Mouse (Mus musculus) left cerebral cortex, postnatal 10 days (tissue): ENCODE data around the gene Gm42372. TPM values are rescaled to one million over a fixed set of nuclear protein-coding genes. Genes with fewer than 3 reads are reported as not detected.

Source experiments
- DNase-seq, 2 experiments: peaks; one replicate each; pipeline ENCODE4 v3.0.0; 2021 to 2022; ENCODE audit warnings: low spot score in 2 of 2, mixed read lengths in 1 of 2; ENCODE audit errors: extremely low spot score in 1 of 2
- intact Hi-C: fragments of 180-260 bp; cut with DNase I; formaldehyde crosslinking; loops from one replicate; pipeline ENCODE4 v1.15.1; 2025
- total RNA-seq, 2 experiments: library from RNA; stranded (reverse); gene quantifications; 2 replicates each; pipeline ENCODE4 v1.2.3; 2021

Gm42372 gene
- total RNA-seq, 2 experiments from 2014 or later, result 52.6 to 57.6 TPM

DNA sequence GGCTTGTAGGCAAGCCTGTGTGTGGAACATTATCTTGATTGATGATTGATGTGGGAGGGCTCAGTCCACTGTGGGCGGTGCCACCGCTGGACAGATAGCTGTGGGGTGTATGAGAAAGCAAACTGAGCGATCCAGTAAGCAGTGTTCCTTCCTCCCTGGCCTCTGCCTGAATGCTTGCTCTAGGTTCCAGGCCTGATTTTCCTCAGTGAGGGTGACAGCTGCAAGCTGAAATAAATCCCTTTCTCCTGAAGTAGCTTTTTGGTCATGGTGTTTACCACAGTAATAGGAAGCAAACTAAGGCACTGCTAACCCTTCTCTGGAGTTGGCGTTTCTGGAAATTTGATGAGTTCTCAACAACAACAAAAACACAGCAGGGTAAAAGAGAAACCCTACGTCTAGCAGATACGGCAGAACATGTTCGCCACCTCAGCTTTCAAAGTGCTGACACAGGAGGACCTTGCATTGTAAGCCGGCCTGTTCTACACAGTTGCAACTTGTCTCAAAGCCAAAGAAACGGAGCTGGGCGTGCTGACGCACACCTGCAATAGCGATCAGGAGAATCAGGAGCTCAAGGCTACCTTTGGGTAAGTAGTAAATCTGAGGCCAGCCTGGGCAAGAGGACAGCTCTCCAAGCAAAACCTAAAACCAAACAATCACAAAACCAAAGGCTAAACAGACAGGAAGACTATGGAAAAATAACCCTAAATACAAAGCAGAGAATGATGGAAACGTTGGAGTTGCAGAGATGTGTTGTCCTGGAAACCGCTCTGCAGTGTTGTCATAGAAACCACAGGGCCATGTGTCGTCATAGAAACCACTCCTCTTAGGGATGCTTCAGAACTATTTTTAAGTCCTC lies 26.2 kb upstream of the Gm42372 start:
- DNase-seq, result peak; percentile 34 to 83
- intact Hi-C loops, result no loop called here

DNA sequence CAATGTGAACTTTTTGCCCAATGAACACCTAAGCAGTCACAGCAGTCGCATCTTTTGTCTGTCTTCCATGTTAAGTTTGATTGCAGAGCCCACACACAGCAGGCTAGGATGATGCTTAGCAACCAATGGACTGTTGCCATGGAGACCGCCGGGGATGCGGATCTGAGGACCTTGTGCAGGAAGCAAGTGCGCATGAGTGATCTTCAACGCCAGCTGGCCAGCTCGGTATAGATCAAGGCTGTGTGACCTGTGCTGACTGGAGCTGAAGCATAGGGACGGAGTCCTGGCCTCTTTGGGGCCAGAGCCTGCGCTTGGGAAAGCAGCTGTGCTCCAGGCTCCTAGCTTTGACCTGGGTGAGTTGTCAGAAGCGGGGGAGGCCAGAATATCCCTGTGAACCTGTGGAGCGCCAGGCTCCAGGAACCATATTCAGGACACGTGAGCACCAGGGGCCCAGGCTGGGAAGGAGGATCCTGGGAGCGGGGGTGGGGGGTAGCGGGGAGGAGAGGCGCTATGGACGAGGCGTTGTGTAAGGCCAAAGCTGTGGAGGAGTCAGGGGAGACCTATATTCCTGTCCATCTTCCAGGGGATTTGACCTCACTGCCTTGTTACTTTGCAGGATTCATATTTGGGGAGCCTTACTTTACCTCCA lies 23.2 kb upstream of the Gm42372 start, which contains the start of gene Pnmal1:
TSS of gene Pnmal1 (plus strand) at position 141 of the 649 bp plus-strand sequence.
- intact Hi-C loops, result no loop called here
- peak; percentile 92 to 94 for DNase-seq

DNA sequence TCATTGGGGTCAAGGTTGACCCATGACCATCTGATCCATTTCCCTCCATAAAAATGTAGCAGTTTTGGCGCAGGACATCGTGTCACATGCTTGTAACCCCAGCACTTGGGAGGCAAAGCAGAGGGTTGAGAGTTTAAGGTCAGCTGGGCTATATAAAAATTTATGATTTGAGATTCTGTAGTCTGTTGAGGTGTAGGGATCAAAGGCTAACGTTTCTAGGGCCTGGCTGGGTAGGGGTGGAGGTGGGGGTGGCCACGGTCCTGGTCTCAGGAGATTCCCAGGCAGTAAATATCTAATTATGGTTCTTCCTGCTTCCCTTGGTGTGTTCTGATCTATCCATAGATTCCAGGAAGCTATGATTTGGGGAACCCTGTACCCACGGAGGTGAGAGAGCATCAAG lies 21.2 kb upstream of the Gm42372 start:
- DNase-seq, result no peak
- intact Hi-C loops, result no loop called here

DNA sequence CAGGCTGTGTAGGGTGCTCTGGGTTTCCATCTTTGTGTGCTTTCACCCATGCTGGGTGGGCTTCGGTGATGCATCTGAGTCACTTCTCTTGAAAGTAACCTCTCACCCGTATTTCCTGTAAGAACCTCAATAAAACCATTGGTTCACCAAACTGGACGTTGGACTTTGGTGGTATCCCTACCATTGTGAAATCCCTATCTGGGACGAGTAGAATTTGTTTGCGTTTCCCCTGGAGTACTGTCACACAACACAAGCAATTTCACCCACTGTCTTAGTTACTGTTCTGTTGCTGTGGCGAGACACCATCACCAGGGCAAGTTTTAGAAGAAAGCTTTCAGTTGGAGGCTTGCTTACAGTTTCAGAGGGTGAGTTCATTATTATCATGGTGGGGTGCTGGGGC lies 14.5 kb upstream of the Gm42372 start:
- DNase-seq, result no peak
- intact Hi-C loops, result no loop called here

DNA sequence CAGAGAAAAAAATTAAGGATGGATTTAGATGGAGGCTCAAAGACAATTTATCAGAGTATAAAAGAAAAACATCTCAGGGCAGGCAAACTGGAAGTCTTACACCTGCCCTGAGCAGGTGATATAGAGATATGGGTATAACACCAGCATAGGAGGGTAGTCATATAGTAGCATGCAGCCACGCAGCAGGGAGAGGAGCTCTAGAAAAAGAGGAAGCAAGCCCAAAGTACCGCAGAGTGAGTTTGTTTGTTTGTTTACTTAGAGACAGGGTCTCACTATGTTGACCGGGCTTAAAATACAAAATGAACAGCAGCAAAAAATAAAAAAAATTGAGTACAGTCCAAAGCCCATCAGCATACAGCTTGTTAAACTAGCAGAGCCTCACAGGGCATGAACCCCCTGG lies 11.7 kb upstream of the Gm42372 start:
- intact Hi-C loops, result no loop called here
- DNase-seq, result no peak

DNA sequence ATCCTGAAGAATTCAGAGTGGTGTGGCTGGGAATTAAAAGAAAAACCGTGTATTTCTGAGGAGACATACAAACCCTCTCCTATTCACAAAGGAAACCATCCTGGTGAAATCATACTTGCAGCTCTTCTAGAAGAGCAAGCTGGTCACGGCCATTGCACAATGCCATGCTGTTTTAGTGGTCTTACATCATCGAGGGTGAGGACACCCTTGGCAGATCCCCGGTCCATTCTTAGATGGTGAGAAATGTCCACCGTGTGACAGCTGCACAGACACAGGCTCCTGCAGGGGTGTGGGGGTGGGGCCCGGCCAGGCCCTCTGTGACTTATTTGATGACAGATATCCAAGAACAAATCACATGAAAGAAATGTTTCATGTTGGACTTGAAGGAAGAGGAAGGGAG lies 8.9 kb upstream of the Gm42372 start:
- intact Hi-C loops, result no loop called here
- no peak for DNase-seq

DNA sequence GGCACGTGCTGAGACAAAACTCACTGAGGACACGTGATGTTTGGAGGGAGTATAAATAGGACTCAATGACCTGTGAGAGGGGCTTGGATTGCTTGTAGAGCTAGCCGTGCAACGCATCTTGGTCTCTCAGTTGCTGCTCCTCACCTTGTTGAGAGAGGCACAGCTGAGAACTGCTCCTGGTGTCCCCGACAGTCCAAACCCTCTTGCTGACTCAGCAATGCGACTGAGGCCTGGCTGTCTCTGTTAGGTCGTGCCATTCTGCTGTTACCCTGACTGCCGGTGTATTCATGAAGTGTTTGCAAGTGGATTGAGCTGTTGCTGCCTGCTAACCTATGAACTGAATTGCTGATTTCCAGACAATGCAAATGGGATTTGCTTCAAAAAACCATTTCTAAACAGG lies 6.6 kb upstream of the Gm42372 start:
- intact Hi-C loops, result no loop called here
- no peak for DNase-seq

DNA sequence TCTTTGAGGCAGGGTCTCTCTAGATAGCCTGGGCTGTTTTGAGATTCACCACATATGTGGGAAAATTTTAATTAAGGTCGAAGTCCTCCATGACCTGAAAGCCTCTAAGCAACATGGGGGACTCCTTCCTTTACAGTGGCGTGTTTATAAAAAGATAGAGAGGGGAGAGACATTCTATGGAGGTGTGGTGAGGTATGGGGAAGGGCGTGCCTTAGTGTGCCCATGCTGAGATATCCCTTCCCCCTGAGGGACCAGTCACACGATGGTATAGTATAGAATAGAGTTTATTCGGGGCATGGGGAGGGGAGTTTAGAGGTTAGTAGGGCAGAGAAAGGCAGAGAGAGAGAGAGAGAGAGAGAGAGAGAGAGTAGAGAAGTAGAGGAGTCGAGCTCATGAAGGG lies 4.7 kb upstream of the Gm42372 start:
- DNase-seq, result no peak
- intact Hi-C loops, result no loop called here

DNA sequence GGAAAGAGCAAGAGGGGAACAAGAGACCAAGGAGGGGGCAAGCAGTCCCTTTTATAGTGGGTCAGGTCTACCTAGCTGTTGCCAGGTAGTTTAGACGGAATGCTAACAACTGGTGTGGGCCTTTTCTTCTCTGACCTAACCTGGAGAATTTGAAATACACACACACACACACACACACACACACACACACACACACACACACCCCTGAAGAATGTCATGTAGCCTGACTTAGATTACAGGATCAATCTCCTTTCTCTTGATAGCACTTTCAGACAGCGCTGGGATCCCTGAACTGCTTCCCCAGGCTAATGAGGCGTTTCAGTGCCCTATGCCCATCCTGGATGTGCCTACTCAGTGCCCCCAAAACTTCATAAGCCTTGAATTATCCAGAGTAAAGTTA lies 4.3 kb upstream of the Gm42372 start:
- intact Hi-C loops, result no loop called here

DNA sequence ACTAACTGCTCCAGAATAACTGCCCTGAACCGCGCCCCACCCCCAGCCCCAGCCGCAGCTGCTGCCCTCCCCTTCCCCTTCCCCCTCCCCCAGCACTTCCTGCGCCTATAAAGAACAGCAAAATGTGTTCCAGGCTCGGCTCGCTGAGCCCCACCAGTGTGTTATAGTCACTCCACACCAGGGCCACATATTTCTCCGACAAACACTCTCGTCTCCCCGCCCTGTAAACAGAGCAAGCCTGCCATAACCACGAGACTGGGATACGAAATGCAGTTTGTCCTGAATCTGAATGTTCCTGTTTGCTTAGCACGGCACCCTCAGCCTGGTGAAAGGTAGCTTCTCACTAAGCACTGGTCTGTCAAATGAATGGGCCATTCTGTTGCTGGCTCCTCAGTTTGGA lies 2.5 kb upstream of the Gm42372 start:
- intact Hi-C loops, result no loop called here
- peak in 1 of 2 experiments; percentile 80 for DNase-seq

More for the DNA sequence above, 4.3 kb upstream of the Gm42372 start:
- no peak for DNase-seq

DNA sequence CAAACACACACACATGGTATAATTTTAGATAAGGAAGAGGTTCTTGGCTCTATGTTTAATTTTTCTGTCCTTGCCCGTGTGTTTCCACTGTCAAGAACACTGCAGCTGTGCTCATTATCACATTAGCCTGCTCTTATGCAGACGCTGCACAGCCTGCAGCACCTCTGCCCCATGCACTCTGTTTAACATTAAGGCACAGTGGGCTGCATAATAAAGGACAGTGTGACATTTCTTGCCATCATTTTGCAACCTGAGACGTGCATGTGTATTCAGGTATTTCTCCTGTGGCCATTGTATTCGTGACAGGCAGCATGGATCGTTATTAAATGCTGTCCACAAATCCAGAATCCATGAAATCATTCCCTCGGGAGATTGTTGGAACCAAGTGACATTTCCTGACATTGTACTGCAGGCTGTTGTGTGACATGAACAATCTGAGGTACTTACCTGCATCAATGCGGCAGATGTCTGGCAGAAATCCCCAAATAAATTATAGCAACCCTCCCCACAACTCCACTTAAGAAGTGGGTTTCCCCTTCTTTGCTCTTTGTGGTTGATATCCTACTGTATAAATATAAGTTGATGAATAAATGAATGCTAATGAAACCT lies 4.8 kb downstream of the Gm42372 start:
- intact Hi-C loops, result no loop called here

DNA sequence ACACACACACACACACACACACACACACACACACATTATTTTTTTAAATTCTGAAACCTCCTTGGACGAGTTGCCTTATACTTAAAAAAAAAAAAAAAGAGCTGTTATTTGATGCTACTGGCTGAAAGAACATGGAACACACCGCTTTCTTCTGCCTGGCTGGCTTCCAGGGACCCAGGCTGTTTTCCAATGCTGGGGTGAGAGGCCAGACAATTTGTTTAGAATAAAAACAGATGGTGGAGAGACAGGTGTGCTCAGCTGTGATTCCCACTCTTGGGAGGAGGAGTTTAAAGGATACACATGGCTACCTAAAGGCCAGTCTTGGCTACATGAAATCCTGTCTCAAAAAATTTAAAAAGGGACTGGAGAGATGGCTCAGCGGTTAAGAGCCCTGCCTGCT lies 5.5 kb downstream of the Gm42372 start:
- intact Hi-C loops, result no loop called here
- DNase-seq, result no peak

More for the DNA sequence above, 4.8 kb downstream of the Gm42372 start:
- DNase-seq, result no peak

DNA sequence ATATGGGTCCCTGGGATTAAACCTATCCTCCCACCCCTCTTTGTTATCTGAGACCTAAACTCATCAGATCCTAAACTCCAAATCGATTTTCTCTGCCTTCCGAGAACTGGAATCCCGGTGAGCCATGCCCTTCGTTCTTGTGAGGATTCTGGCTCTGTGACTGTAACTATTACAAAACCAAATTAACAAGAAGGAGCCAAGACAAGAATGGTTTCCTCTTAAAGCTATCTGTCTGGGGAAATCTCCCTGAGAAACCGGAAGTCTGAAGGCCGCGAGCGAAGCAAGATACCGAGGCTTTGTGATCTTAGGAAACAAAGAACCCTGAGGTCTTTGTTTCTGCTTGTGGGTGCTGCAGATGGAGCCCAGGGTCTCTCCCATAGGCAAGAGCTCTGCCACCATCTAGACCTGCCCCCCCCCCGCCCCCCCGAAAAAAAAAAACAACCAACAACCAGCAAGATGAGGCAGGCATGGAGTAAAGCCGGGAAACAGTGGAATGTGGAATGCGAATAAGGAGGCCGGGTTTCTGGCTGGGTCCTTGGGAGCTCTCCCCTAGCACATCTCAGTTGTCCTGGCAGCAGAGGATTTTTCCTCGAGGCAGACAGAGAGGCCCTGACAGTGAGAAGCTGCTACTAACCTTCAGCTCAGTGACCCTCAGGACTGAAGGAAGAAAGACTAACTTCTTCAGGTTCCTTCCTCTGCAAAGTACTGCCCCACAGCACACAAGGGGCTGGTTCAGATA lies 7.3 kb downstream of the Gm42372 start:
- no peak for DNase-seq
- intact Hi-C loops, result no loop called here

DNA sequence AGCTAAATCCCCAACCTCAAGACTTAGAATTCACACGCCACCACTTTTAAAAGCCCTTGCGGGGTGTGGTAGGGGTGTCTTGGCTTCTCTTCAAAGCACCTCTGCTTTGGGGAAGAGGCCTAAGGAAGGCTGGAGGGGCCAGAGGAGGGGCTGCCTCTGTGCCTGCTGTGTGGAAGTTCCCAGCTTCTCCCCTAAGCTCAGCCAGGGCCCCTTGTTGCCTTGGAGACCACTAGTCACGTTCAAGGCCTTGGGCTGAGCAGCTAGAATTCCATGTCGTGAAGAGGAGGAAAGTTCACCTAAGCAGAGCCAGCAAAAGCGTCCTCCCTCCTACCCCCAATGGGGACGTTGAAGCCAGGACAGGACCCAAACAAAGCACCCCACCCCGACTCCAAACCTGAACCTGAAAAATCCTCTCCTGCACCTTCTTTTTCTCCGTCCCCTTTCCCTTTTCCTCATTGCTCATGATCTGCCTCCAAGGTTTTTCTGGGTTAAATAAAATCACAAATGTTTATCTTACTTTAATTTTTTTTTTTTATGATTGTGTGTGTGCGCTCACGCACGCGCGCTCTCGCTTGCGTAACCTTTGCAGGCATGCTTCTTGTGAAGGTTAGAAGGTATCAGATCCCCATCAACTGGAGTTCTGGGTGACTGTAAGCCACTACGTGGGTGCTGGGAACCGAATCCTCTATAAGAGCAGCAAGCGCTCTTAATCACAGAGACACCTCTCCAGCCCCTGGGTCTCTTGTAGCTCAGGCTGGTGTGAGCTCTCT lies 9.0 kb downstream of the Gm42372 start:
- intact Hi-C loops, result no loop called here
- peak in 1 of 2 experiments; percentile 58 for DNase-seq

DNA sequence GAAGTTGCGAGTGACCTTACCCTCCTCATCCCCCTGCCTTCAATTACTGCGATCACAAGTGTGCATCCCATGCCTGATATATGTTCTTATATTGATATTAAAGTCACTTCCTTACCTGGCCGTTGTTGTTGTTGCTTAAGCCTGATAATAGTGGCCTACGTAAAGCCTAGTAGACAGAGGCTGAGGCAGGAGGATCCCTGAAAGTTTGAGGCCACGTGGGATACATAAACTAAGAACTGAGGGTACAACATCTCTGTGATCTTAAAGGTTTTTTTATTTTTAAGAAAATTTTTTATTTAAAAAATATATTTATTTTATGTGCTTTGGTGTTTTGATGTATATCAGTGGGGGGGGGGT lies 9.5 kb downstream of the Gm42372 start, which contains the start of gene Ccdc8:
TSS of gene Ccdc8 (plus strand) at position 258 of the 357 bp plus-strand sequence.
- intact Hi-C loops, result no loop called here
- no peak for DNase-seq

DNA sequence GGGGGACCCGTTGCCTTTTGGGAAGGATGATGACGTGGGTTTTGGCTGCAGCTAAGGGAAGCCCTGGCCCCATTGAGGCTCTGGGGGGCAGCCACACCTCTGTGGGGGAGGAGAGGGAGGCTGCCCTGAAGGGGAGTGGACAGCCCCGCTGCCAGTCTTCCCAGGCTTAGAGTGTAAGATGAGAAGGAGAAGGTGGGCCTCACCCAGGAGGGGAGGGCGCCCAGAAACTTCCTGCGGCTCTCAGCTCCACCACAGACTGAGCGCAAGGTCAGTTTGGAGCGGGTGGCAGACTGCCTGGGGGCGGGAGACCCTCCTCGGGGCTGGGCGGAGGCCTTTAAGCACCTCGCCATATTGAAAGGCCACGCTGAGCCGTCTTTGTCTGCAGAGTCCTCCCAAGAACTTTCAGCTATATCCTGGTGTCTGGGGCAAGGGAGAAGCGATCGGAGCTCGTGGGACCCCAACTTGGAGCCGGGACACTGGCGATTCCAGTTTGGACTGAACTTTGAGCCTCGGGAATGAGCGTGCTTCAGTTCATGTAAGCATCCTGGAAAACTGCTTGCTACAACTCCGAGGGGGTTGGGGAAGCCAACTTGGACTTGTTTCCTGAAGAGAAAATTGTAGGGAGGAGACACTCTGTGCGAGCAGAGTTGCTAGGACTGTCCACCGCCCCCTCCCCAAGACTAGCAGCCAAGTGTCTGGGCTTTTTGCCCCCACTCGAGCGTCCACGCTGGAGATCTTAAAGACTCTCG lies 10.9 kb downstream of the Gm42372 start:
- peak in 1 of 2 experiments; percentile 86 for DNase-seq
- intact Hi-C loops, result no loop called here

DNA sequence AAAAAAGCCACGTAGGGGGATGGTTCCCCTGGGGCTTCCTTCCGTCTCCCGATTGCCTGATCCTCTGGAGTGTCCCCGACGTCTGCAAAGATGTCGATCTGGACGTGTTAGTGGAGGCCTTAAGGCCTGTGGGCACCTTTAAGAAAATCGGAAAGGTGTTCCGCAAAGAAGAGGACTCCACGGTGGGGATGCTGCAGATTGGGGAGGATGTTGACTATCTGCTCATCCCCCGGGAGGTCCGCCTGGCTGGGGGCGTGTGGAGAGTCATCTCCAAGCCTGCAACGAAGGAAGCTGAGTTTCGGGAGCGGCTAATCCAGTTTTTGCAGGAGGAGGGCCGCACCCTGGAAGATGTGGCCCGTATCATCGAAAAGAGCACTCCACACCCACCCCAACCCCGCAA lies 11.5 kb downstream of the Gm42372 start:
- DNase-seq, result no peak
- intact Hi-C loops, result no loop called here

DNA sequence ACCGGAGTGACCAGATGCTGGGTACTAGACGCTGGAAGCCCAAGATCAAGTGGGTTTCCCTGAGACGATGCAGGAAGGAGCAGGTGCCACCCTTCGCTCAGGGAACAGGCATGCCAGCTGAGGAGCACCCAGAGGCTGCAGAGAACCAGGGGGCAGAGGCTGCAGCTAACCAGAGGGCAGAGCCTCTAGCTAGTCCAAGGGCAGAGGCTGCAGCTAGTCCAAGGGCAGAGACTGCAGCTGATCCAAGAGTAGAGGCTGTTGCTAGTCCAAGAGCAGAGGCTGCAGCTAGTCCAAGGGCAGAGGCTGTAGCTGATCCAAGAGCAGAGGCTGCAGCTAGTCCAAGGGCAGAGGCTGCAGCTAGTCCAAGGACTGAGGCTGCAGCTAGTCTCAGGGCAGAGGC lies 12.5 kb downstream of the Gm42372 start:
- intact Hi-C loops, result no loop called here

More for the DNA sequence above, 12.5 kb downstream of the Gm42372 start:
- no peak for DNase-seq
